Mouse (Mus musculus): Measurements from ENCODE around the gene Wwc2.

GRCm38 (mm10) chr8:47847931-47848330, 142.8 kb downstream of the Wwc2 start:
- TF ChIP-seq EP300 (optimal IDR thresholded peaks at IDR 0.05) (no peak), CTCF (IDR thresholded peaks at IDR 0.05; ENCODE audit: low read depth) (no peak)
